Mouse (Mus musculus) T-cell, adult 2 months (primary cell): ENCODE measurements around the gene Gmppa.
A peak's percentile ranks its signal among the peaks of the same experiment; 100 is the strongest.

Experiments used
- DNase-seq: peaks from one replicate; pipeline ENCODE4 v3.0.0; 2022; ENCODE audit warnings: low spot score

Gene Gmppa

GRCm38 (mm10) chr1:75487405-75488161 is 51.9 kb downstream of the Gmppa start:
- peak; percentile 64 for DNase-seq

- no peak for DNase-seq
These were observed 55.2 kb downstream of the Gmppa start for GRCm38 (mm10) chr1:75490785-75491551.

- DNase-seq: no peak
These were observed 56.9 kb downstream of the Gmppa start for GRCm38 (mm10) chr1:75492579-75493170.
